Mouse (Mus musculus): ENCODE data around the gene Nubpl. TPM values are rescaled to one million over a fixed set of nuclear protein-coding genes. Genes with fewer than 3 reads are reported as not detected.

Gene Nubpl
- polyA plus RNA-seq, 1 experiment from 2014 or later, result 12.9 TPM

- peak; percentile 34; the same call in 1 of the 2 replicates for ATAC-seq (ENCODE audit: low FRiP score, low read depth)
- no peak overlapping the region for H3K27ac ChIP-seq (replicated peaks)
- WGBS, result 19% methylated on average over 5 of the region's 5 CpGs
Observed at GRCm38 (mm10) chr12:52346611-52347010, 249.1 kb downstream of the Nubpl start.

GRCm38 (mm10) chr12:52350276-52350675 is 252.7 kb downstream of the Nubpl start:
- Histone ChIP-seq H3K27me3 (peaks cover 11% of the 10 kb centered on the region; the same call in 1 of the 2 replicates), H3K36me3 (no peaks in the 10 kb centered on the region), H3K27ac (replicated peaks) (no peak overlapping the region), H3K4me3 (no peak overlapping the region), H3K4me2 (replicated peaks) (no peak overlapping the region), H3K9ac (replicated peaks) (no peak overlapping the region), H3K9me3 (no peaks in the 10 kb centered on the region), H3K4me1 (peaks cover 10% of the 10 kb centered on the region)
- ATAC-seq (ENCODE audit: low FRiP score, low read depth), result no peak
- 22% methylated on average over 3 of the region's 3 CpGs for WGBS

More at GRCm38 (mm10) chr12:52346611-52347010, 249.1 kb downstream of the Nubpl start:
- no peak overlapping the region for H3K9ac ChIP-seq (replicated peaks)
- no peaks in the 10 kb centered on the region for H3K9me3 ChIP-seq
- no peak overlapping the region for H3K4me2 ChIP-seq (replicated peaks)
- H3K36me3 ChIP-seq, result no peaks in the 10 kb centered on the region
- H3K4me3 ChIP-seq, result no peak overlapping the region
- H3K27me3 ChIP-seq, result peaks cover 3% of the 10 kb centered on the region; the same call in 1 of the 2 replicates
- H3K4me1 ChIP-seq, result peaks cover 10% of the 10 kb centered on the region

- 68% methylated on average over 10 of the region's 10 CpGs for WGBS
- no peak overlapping the region for H3K9ac ChIP-seq (replicated peaks)
- no peak overlapping the region for H3K4me3 ChIP-seq
- no peak overlapping the region for H3K4me2 ChIP-seq (replicated peaks)
- H3K9me3 ChIP-seq, result no peaks in the 10 kb centered on the region
- H3K4me1 ChIP-seq, result peaks cover 22% of the 10 kb centered on the region
- no peak overlapping the region for H3K27ac ChIP-seq (replicated peaks)
- no peaks in the 10 kb centered on the region for H3K27me3 ChIP-seq
- H3K36me3 ChIP-seq, result no peaks in the 10 kb centered on the region
- ATAC-seq (ENCODE audit: low FRiP score, low read depth), result no peak
Observed at GRCm38 (mm10) chr12:52359484-52359883, 261.9 kb downstream of the Nubpl start.

GRCm38 (mm10) chr12:52360136-52360535 is 262.6 kb downstream of the Nubpl start:
- no peak for ATAC-seq (ENCODE audit: low FRiP score, low read depth)
- peaks cover 22% of the 10 kb centered on the region for H3K4me1 ChIP-seq
- no peaks in the 10 kb centered on the region for H3K36me3 ChIP-seq
- H3K9me3 ChIP-seq, result no peaks in the 10 kb centered on the region
- H3K9ac ChIP-seq (replicated peaks), result no peak overlapping the region
- H3K27ac ChIP-seq (replicated peaks), result no peak overlapping the region
- H3K27me3 ChIP-seq, result no peaks in the 10 kb centered on the region
- H3K4me2 ChIP-seq (replicated peaks), result no peak overlapping the region
- 73% methylated on average over 3 of the region's 3 CpGs for WGBS
- H3K4me3 ChIP-seq, result no peak overlapping the region

GRCm38 (mm10) chr12:52361198-52361597 is 263.7 kb downstream of the Nubpl start:
- Histone ChIP-seq H3K27me3 (no peaks in the 10 kb centered on the region), H3K4me2 (replicated peaks) (no peak overlapping the region), H3K4me3 (no peak overlapping the region), H3K9ac (replicated peaks) (no peak overlapping the region), H3K36me3 (no peaks in the 10 kb centered on the region), H3K4me1 (peaks cover 22% of the 10 kb centered on the region), H3K27ac (replicated peaks) (no peak overlapping the region), H3K9me3 (no peaks in the 10 kb centered on the region)
- ATAC-seq (ENCODE audit: low FRiP score, low read depth), result peak; percentile 58; the same call in 1 of the 2 replicates
- WGBS, result 25% methylated on average over 6 of the region's 6 CpGs

Other genes with a start within 250 kb of the Nubpl start
- 11.7 and 12.0 TPM in 2 replicates for gene Heatr5a, start 126.4 kb upstream of the Nubpl start, polyA plus RNA-seq (2016; fragmentation: Nextera tagmentation; extraction: Ambion mirVana)
- gene Dtd2, start 91.2 kb upstream of the Nubpl start, polyA plus RNA-seq (2016; fragmentation: Nextera tagmentation; extraction: Ambion mirVana), result 21.4 and 21.9 TPM in 2 replicates
- gene Gpr33, start 69.7 kb upstream of the Nubpl start, polyA plus RNA-seq (2016; fragmentation: Nextera tagmentation; extraction: Ambion mirVana), result not detected in 2 replicates

All from midbrain, embryonic 12.5 days (tissue).